Mouse (Mus musculus) midbrain, embryonic 12.5 days (tissue): ENCODE data around the gene Gsdma2. TPM values are rescaled to one million over a fixed set of nuclear protein-coding genes. Genes with fewer than 3 reads are reported as not detected.
"Not testable (repeated sequence)": the region's sequence is repeated elsewhere in the genome, so short reads cannot be mapped to it uniquely, and the experiment has no call there.

Source experiments
- ATAC-seq: fragments of 200-750 bp; cut with Nextera tagmentation; 2 replicates; pipeline ENCODE4 v1.8.0; 2017; ENCODE audit warnings: low read depth, moderate TSS enrichment, moderate library complexity; ENCODE audit not compliant: low FRiP score
- H3K27ac ChIP-seq: fragments of 300-500 bp; sonication (generic); replicated peaks from 2 replicates; pipeline ENCODE4 v1.5.1; 2016; ENCODE audit warnings: mild to moderate bottlenecking
- H3K27me3 ChIP-seq: fragments of 300-500 bp; sonication (generic); 2 replicates; pipeline ENCODE4 v1.6.1; 2016; ENCODE audit warnings: mild to moderate bottlenecking
- H3K36me3 ChIP-seq: fragments of 300-500 bp; sonication (generic); 2 replicates; pipeline ENCODE4 v1.6.1; 2016
- H3K4me1 ChIP-seq: fragments of 300-500 bp; sonication (generic); 2 replicates; pipeline ENCODE4 v1.6.1; 2016
- H3K4me2 ChIP-seq: fragments of 300-500 bp; sonication (generic); replicated peaks from 2 replicates; pipeline ENCODE4 v1.6.1; 2016; ENCODE audit warnings: mild to moderate bottlenecking, moderate library complexity
- H3K4me3 ChIP-seq: fragments of 300-500 bp; sonication (generic); 2 replicates; pipeline ENCODE4 v1.5.1; 2016; ENCODE audit warnings: mild to moderate bottlenecking
- H3K9ac ChIP-seq: fragments of 300-500 bp; sonication (generic); replicated peaks from 2 replicates; pipeline ENCODE4 v1.6.1; 2016; ENCODE audit warnings: mild to moderate bottlenecking, moderate library complexity
- H3K9me3 ChIP-seq: fragments of 300-500 bp; sonication (generic); 2 replicates; pipeline ENCODE4 v1.6.1; 2016; ENCODE audit warnings: mild to moderate bottlenecking
- WGBS: fragments of 180-500 bp; shearing (Covaris S2); methylation state at CpG from one replicate; pipeline ENCODE4 v1.1.7; 2016; 5-methylcytosine and 5-hydroxymethylcytosine counted together
- polyA plus RNA-seq: library from polyadenylated mRNA; unstranded; fragments of >200 nt; fragmentation: Nextera tagmentation; extraction: Ambion mirVana; gene quantifications from 2 replicates; pipeline ENCODE4 v1.2.1, GENCODE M21; 2016

Gene Gsdma2
- polyA plus RNA-seq, 1 experiment from 2014 or later = not detected

DNA sequence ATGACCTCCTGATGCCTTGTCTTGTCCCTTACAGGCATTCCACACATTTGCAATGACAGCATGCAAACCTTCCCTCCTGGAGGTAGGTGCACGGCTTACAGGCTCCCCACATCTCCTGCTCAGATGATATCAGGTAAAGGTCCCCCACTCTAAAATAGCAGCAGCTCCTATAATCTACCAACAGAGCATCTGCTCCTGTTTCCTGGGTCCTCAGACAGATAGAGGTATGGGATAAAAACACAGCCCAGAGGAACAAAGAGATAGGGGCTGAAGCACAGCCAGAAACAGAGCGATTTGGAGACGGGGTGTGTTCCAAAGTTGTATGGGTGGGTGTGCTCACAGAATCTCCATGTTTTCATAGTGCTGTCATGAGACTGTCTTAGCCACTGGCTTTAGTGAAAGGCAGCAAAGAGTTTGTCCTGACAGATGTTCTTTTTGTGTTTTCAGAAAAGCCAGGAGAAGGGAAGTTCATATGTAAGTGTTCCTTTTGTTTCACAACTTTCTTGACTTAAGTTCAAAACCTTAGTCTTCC, 24.8 kb downstream of the Gsdma2 start:
- H3K9ac ChIP-seq = no peak overlapping the region
- peaks cover 38% of the 10 kb centered on the region for H3K27me3 ChIP-seq
- H3K9me3 ChIP-seq = no peaks in the 10 kb centered on the region
- H3K4me1 ChIP-seq = no peaks in the 10 kb centered on the region
- ATAC-seq = no peak
- H3K36me3 ChIP-seq = no peaks in the 10 kb centered on the region
- WGBS = 74% methylated on average over 3 of the region's 3 CpGs
- H3K27ac ChIP-seq = no peak overlapping the region
- no peak overlapping the region for H3K4me2 ChIP-seq
- no peak overlapping the region for H3K4me3 ChIP-seq

DNA sequence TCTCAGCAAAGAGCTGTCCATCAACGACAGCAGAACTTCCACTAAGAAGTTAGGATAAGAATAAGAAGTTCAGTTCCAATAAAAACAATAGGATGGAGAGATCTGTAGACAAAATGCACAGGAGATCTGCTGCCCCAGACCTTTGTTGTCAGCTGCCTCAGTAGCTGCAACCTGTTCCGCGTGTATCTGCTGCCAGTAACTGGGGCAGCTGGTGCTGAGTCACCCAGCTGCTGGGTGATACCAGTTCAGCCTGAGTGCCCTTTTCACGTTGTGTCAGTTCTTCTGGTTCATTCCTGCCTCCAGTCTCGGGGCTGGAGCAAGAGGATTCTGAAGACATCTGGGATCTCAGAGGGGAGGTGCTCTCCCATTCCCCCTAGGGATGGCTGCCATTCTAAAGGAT, 25.3 kb downstream of the Gsdma2 start:
- ATAC-seq = no peak
- 75% methylated on average over 5 of the region's 5 CpGs for WGBS

DNA sequence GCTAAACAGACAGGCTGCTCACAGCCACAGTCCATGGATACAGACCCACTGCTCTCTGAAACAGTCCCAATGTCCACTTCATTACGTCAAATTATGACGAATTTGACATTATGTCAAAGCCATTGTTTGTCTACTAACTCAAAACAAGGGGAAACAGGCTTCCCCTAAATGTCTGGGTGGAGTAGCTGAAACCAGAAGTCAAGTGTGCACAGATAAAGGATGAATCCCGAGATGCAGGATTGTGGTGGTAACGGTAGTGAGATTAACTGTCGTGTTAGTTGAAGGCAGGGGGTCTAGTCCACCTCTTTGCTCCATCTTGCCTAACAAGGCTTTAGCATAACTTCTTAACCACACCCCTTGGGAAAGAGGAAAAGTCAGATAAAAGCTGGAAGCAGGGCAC, 25.9 kb downstream of the Gsdma2 start:
- WGBS = 90% methylated on average over 5 of the region's 5 CpGs
- Histone ChIP-seq H3K4me3 (no peak overlapping the region), H3K36me3 (no peaks in the 10 kb centered on the region), H3K9me3 (no peaks in the 10 kb centered on the region), H3K4me1 (no peaks in the 10 kb centered on the region), H3K4me2 (no peak overlapping the region), H3K9ac (no peak overlapping the region), H3K27ac (no peak overlapping the region), H3K27me3 (peaks cover 33% of the 10 kb centered on the region)
- no peak for ATAC-seq

More for the DNA sequence above, 25.3 kb downstream of the Gsdma2 start:
- H3K4me1 ChIP-seq = no peaks in the 10 kb centered on the region
- peaks cover 34% of the 10 kb centered on the region for H3K27me3 ChIP-seq
- H3K9ac ChIP-seq = no peak overlapping the region
- no peak overlapping the region for H3K4me3 ChIP-seq
- H3K4me2 ChIP-seq = no peak overlapping the region
- no peaks in the 10 kb centered on the region for H3K36me3 ChIP-seq
- no peaks in the 10 kb centered on the region for H3K9me3 ChIP-seq
- no peak overlapping the region for H3K27ac ChIP-seq

DNA sequence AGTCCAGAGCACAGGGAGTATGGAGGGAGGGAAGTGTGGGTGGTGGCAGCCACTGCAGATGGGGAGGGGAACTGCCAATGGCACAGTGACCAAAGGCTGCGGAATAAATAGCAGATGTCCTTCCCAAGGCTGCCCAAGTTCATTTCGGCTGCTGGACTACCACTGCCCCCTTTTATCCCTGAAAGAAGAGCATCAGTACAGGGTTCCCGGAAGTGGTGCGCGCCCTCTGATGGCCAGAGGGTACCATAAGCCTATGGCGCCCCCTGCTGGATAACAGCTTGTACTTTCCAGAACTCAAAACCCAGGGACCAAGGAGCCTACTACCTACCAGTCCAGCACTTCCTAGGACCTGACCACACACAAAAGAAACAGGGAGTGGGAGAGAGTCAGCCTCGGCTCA, 26.6 kb downstream of the Gsdma2 start:
- not testable (repeated sequence) for H3K27ac ChIP-seq

DNA sequence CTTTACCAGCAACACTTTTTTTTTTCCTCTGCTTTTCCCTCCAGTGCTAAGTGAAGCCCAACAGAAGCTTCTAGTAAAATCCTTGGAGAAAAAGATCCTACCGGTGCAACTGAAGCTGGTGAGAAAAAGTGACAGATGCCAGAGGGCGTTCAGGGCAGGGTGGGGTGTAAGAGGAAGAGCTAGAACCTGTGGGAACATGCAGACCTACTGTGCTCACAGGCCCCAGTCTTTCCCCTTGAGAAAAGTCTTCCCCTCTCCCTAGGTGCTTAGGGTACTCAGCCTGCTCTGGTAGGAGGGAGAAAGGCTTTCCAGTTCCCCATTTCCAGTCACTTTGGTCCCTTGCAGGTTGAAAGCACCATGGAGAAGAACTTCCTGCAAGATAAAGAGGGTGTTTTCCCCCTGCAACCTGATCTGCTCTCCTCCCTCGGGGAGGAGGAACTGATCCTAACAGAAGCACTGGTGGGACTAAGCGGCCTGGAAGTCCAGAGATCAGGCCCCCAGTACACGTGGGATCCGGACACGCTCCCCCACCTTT, 29.3 kb downstream of the Gsdma2 start:
- WGBS = 47% methylated on average over 7 of the region's 7 CpGs

More for the DNA sequence above, 26.6 kb downstream of the Gsdma2 start:
- not testable (repeated sequence) for H3K4me1 ChIP-seq, H3K4me3 ChIP-seq, H3K4me2 ChIP-seq, H3K36me3 ChIP-seq, H3K9ac ChIP-seq, H3K9me3 ChIP-seq
- H3K27me3 ChIP-seq = peaks cover 27% of the 10 kb centered on the region
- 13% methylated on average over 7 of the region's 7 CpGs for WGBS
- 0 out of 2 replicates have a peak, but pooled peaks have one; percentile 41 for ATAC-seq

DNA sequence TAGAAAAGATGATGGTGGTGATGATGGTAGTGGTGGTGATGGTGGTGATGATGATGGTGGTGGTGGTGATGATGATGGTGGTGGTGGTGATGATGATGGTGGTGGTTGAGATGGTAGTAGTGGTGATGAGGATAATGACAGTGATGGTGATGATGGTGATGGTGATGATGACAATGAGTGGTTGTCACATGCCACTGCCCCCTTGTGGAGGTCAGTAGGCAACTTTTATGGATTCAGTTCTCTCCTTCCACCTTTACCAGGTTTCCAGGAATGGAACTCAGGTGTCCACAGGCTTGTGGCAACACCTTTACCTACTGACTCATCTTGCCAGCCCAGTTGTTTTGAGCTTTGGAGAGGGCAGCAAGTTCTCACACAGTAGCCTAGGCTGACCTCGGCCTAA, 33.5 kb downstream of the Gsdma2 start:
- H3K9me3 ChIP-seq = no peaks in the 10 kb centered on the region
- no peak overlapping the region for H3K9ac ChIP-seq
- H3K36me3 ChIP-seq = peaks cover 2% of the 10 kb centered on the region
- 94% methylated on average over 1 of the region's 1 CpGs for WGBS
- H3K27ac ChIP-seq = no peak overlapping the region
- H3K4me1 ChIP-seq = peaks cover 12% of the 10 kb centered on the region
- H3K27me3 ChIP-seq = peaks cover 10% of the 10 kb centered on the region; the same call in 1 of the 2 replicates
- no peak overlapping the region for H3K4me2 ChIP-seq
- no peak for ATAC-seq
- H3K4me3 ChIP-seq = no peak overlapping the region

More for the DNA sequence above, 29.3 kb downstream of the Gsdma2 start:
- H3K9ac ChIP-seq = no peak overlapping the region
- H3K27ac ChIP-seq = no peak overlapping the region
- ATAC-seq = no peak
- H3K27me3 ChIP-seq = peaks cover 11% of the 10 kb centered on the region; the same call in 1 of the 2 replicates
- H3K4me2 ChIP-seq = no peak overlapping the region
- no peaks in the 10 kb centered on the region for H3K9me3 ChIP-seq
- H3K4me1 ChIP-seq = no peaks in the 10 kb centered on the region
- H3K4me3 ChIP-seq = no peak overlapping the region
- H3K36me3 ChIP-seq = no peaks in the 10 kb centered on the region

DNA sequence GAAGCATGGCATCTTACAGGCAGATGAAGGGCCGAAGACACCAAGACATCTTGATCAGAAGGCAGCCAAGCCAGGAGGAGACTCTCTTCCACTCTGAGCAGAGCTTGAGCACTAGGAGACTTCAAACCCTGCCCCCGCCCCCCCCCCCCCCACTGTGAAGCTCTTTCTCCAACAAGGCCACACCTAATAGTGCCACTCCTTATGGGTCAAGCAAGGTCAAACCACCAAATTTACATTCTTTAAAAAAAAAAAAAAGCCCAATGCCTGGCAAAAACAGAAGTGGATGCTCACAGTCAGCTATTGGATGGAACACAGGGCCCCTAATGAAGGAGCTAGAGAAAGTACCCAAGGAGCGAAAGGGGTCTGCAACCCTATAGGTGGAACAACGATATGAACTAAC, 34.0 kb downstream of the Gsdma2 start:
- H3K27ac ChIP-seq, H3K9ac ChIP-seq, H3K36me3 ChIP-seq, H3K9me3 ChIP-seq, ATAC-seq, H3K4me2 ChIP-seq, H3K4me3 ChIP-seq, H3K27me3 ChIP-seq: not testable (repeated sequence)
- peaks cover 12% of the 10 kb centered on the region for H3K4me1 ChIP-seq
- WGBS = 89% methylated on average over 4 of the region's 4 CpGs

DNA sequence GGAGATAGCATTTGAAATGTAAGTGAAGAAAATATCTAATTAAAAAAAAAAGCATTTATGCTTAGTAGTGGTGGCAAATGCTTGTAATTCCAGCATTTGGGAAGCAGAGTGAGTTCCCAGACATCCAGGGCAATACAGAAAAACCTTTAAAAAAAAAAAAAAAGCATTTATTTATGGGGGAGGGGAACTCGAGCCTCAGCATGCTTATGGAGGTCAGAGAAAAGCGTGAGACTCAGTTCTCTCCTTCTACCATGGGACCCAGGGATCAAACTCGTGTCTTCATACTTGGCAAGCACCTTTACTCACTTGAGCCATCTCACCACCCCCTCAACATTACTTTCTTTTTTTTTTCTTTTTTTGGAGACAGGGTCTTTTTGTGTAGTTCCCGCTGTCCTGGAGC, 34.6 kb downstream of the Gsdma2 start:
- H3K27me3 ChIP-seq = peaks cover 4% of the 10 kb centered on the region; the same call in 1 of the 2 replicates
- H3K4me3 ChIP-seq = no peak overlapping the region
- H3K36me3 ChIP-seq = peaks cover 14% of the 10 kb centered on the region
- H3K27ac ChIP-seq = no peak overlapping the region
- H3K9me3 ChIP-seq = no peaks in the 10 kb centered on the region
- H3K4me2 ChIP-seq = peak overlapping the region; percentile 91; the same call in 1 of the 2 replicates
- peaks cover 12% of the 10 kb centered on the region for H3K4me1 ChIP-seq
- 82% methylated on average over 4 of the region's 4 CpGs for WGBS
- H3K9ac ChIP-seq = no peak overlapping the region
- no peak for ATAC-seq

DNA sequence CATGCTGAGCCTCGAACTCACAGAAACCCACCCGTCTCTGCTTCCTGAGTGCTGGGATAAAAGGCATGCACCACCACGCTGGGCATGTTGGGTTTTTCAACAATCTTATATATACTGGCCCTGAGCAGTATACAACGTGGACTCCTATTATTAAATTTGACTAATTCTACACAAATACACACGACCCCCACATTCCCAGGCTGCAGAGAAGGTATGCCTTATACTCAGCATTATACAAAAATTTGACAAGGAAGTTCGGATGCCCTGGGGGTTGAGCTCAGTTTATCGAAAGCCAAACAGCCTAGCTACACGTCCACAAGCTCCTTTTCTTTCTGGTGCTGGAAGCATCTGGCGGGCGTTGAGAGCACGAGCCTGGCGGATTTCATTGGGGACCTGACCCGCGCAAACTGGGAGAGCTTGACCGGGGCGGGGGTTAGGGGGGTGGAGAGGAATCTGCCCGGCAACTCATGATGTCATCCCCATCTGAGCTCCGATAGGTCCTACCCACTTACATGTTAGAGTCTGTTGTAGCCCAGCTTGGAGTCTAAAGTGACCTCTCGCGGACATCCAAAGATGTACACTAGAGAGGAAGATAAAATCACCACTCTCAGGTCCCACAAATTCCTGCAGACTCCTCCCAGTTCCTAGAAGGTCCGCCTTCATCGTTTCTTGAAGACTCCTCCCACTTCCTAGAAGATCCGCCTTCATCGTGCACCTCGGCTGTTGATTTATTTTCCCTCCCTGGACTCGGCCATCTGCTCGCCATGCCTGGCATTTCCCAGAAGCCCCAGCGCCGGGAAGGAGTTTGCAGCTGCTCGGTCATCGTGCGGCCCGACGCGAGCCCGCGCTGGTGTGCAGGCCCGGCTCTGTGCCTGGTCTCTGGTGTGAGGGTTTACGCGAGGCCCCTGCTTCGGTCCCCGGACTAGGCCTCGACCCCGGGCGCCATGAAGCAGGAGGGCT, 35.5 kb downstream of the Gsdma2 start, which contains the start of gene Psmd3:
Psmd3 (plus strand) TSS at position 769 of the 960 bp plus-strand sequence.
- H3K4me1 ChIP-seq = peaks cover 12% of the 10 kb centered on the region
- H3K9ac ChIP-seq = peak within 1 kb of the TSS; percentile 100
- 5% methylated on average over 45 of the region's 45 CpGs for WGBS
- peak within 1 kb of the TSS; percentile 75 for H3K27ac ChIP-seq
- H3K4me3 ChIP-seq = peak within 1 kb of the TSS; percentile 98
- H3K36me3 ChIP-seq = peaks cover 23% of the 10 kb centered on the region
- no peaks in the 10 kb centered on the region for H3K9me3 ChIP-seq
- no peaks in the 10 kb centered on the region for H3K27me3 ChIP-seq
- ATAC-seq = peak; percentile 96
- H3K4me2 ChIP-seq = peak within 1 kb of the TSS; percentile 91

DNA sequence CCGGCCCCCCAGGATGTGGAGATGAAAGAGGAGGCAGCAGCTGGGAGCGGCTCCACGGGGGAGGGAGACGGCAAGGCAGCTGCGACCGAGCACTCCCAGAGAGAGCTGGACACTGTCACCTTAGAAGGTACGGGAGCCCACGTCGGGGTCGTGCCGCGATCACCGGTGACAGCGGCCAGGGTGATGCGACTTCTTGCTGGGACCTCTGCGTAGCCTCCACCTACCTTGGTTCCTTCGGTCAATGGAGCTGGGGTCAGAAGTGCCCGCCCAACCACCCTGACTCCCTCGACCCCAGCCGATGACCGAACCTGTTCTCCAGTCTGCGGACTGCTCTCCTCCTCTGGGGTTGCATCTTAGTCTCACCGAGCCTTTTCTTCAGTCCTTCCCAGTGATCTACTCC, 36.3 kb downstream of the Gsdma2 start:
- Histone ChIP-seq H3K27me3 (no peaks in the 10 kb centered on the region), H3K9ac (peak overlapping the region; percentile 100), H3K4me1 (peaks cover 12% of the 10 kb centered on the region), H3K9me3 (no peaks in the 10 kb centered on the region), H3K27ac (peak overlapping the region; percentile 75), H3K36me3 (peaks cover 30% of the 10 kb centered on the region), H3K4me3 (peak overlapping the region; percentile 98), H3K4me2 (peak overlapping the region; percentile 91)
- WGBS = under 1% methylated on average over 23 of the region's 23 CpGs
- ATAC-seq = peak; percentile 55

DNA sequence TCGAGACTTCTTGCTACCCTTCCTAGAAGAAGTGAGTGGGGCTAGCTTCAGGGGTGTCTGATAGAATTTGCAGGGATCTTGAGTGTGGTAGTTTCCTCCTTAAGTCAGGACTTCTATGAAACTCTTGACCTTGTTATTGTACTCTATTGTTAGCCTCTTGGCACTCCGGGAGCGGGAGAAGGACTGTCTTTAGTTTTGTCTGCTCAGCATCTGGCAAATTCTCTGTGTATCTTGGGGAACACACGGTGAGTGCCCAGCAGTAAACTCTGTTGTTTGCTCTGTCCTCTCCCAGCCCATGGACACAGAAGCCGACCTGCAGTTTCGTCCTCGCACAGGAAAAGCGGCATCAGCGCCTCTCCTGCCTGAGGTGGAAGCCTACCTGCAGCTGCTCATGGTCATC, 39.1 kb downstream of the Gsdma2 start:
- 94% methylated on average over 9 of the region's 9 CpGs for WGBS
- H3K36me3 ChIP-seq = peaks cover 53% of the 10 kb centered on the region

DNA sequence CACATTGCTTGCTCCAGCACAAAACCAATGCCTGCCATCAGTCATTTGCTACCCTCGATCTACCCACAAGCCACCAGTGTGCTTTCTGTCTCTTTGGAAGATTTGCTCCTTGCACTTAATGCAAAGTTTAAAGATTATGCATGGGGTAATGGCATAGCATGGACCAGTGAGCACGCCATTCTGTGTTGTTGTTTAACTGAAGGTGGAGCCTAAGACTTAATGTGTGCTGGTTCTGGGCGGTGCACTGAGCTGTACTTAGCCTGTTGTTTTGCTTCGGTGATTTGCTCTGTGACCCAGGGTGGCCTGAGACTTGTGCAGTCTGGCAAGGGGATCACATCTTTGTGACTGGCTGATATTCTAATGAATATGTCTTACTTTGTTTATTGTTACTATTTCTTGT, 40.4 kb downstream of the Gsdma2 start:
- Histone ChIP-seq H3K27me3 (no peaks in the 10 kb centered on the region), H3K4me1 (peaks cover 12% of the 10 kb centered on the region), H3K9me3 (no peaks in the 10 kb centered on the region), H3K9ac (no peak overlapping the region), H3K4me2 (no peak overlapping the region), H3K4me3 (no peak overlapping the region), H3K36me3 (peaks cover 66% of the 10 kb centered on the region), H3K27ac (no peak overlapping the region)
- no peak for ATAC-seq
- 86% methylated on average over 4 of the region's 4 CpGs for WGBS

More for the DNA sequence above, 39.1 kb downstream of the Gsdma2 start:
- H3K9me3 ChIP-seq = no peaks in the 10 kb centered on the region
- H3K4me3 ChIP-seq = no peak overlapping the region
- H3K9ac ChIP-seq = no peak overlapping the region
- H3K27me3 ChIP-seq = no peaks in the 10 kb centered on the region
- ATAC-seq = no peak
- no peak overlapping the region for H3K4me2 ChIP-seq
- H3K27ac ChIP-seq = no peak overlapping the region
- peaks cover 12% of the 10 kb centered on the region for H3K4me1 ChIP-seq
